8 mouse cellular contexts compared by ENCODE assay signal in the genomic region with DNA sequence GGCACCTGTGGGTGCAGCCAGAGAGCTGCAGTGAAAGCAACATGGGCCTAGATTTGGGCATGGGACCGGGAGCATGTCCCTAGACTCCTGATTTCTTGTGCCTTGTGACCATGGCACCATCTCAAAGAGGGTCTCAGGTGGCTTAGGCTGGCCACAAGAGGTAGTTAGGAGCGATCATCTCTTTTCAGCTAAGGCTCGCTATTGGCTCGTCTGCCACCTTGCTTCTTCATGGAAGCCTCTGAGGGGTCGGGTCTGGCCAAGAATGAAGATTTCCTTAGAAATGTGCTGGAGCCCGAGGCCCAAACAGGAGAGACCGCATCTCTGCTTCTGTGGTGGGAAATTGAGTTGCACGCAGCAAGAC. TPM values are rescaled to one million over a fixed set of nuclear protein-coding genes. Genes with fewer than 3 reads are reported as not detected.
DNase-seq lines count a peak whose midpoint lies in the region; ATAC-seq and TF ChIP-seq lines count a peak whose summit lies in the region.

No protein-coding gene starts in this region.

- peaks cover 6% of the 10 kb centered on the region; the same call in 1 of the 2 replicates for H3K4me1 ChIP-seq in cerebellum, adult 2 months (ENCODE audit: control insufficient read depth, insufficient read depth, low read length)
- peaks cover 16% of the 10 kb centered on the region for H3K4me1 ChIP-seq in spleen, adult 2 months (ENCODE audit: control insufficient read depth, insufficient read depth, insufficient read length)
- 0 out of 2 replicates have a peak, but pooled peaks cover 5% of the 10 kb centered on the region for H3K4me1 ChIP-seq in liver, embryonic 15.5 days (replicated peaks)

- DNase-seq in cerebellum, adult 2 months: no peak
- no peak for DNase-seq in spleen, adult 2 months (ENCODE audit: low read depth in 1 of 2, low spot score in 2 of 2)
- no peak for DNase-seq in spleen, postnatal 4 days (ENCODE audit: low spot score in 2 of 2)
- DNase-seq in thymus, postnatal 14 days: no peak
- no peak for DNase-seq in cerebellum, postnatal 14 days
- DNase-seq in left cerebral cortex, postnatal 25 days (ENCODE audit: low spot score in 2 of 2): no peak

- no peaks in the 10 kb centered on the region for H3K9me3 ChIP-seq in liver, embryonic 15.5 days (replicated peaks)

- ATAC-seq in cerebellum, adult (ENCODE audit: insufficient number of reproducible peaks, low FRiP score, low TSS enrichment): no peak
- no peak for ATAC-seq in liver, embryonic 15.5 days (ENCODE audit: insufficient read depth)

- peak overlapping the region; percentile 75 for H3K4me3 ChIP-seq in cerebellum, adult 2 months (replicated peaks; ENCODE audit: insufficient read depth, low read depth, low read length)
- peak overlapping the region; percentile 79 for H3K4me3 ChIP-seq in spleen, adult 2 months (ENCODE audit: extremely low read depth, insufficient read depth, insufficient read length)
- peak overlapping the region; percentile 47; the same call in 1 of the 2 replicates for H3K4me3 ChIP-seq in liver, embryonic 15.5 days (replicated peaks)

- no peaks in the 10 kb centered on the region; the same call in 1 of the 2 replicates for H3K36me3 ChIP-seq in spleen, adult 2 months (ENCODE audit: control insufficient read depth, insufficient read depth, low read length)
- H3K36me3 ChIP-seq in liver, embryonic 15.5 days (replicated peaks): no peaks in the 10 kb centered on the region

- H3K27me3 ChIP-seq in cerebellum, adult 2 months (ENCODE audit: control insufficient read depth, insufficient read depth, low read length): no peaks in the 10 kb centered on the region
- no peaks in the 10 kb centered on the region for H3K27me3 ChIP-seq in spleen, adult 2 months (ENCODE audit: control insufficient read depth, insufficient read depth, low read length)
- H3K27me3 ChIP-seq in liver, embryonic 15.5 days: peaks cover 46% of the 10 kb centered on the region

- intact Hi-C loops in left cerebral cortex, postnatal 25 days (cut with DNase I): no loop called here

- TF ChIP-seq CTCF in cerebellum, adult 2 months (IDR thresholded peaks at IDR 0.05; ENCODE audit: borderline replicate concordance, insufficient read depth, low read depth, low read length): no peak
- TF ChIP-seq CTCF in spleen, adult 2 months (IDR thresholded peaks at IDR 0.05; ENCODE audit: extremely low read depth, insufficient read depth, insufficient read length, insufficient replicate concordance): no peak

- no peak for TF ChIP-seq POLR2A in cerebellum, adult 2 months (IDR thresholded peaks at IDR 0.05; ENCODE audit: borderline replicate concordance, insufficient read depth, low read length)
- TF ChIP-seq POLR2A in spleen, adult 2 months (IDR thresholded peaks at IDR 0.05; ENCODE audit: low read depth, low read length): no peak

- peak overlapping the region; percentile 31; the same call in 1 of the 2 replicates for H3K27ac ChIP-seq in cerebellum, adult 2 months (ENCODE audit: insufficient read depth, low read length)
- peak overlapping the region; percentile 94 for H3K27ac ChIP-seq in spleen, adult 2 months (ENCODE audit: insufficient read depth, low read length)
- no peak overlapping the region for H3K27ac ChIP-seq in liver, embryonic 15.5 days (replicated peaks)

- no peak overlapping the region for H3K9ac ChIP-seq in liver, embryonic 15.5 days

- WGBS in cerebellum, adult 2 months: 39% methylated on average over 8 of the region's 8 CpGs
- 48% methylated on average over 8 of the region's 8 CpGs for WGBS in spleen, adult 2 months
- WGBS in liver, embryonic 15.5 days (ENCODE audit: insufficient replicate concordance): 41% methylated on average over 8 of the region's 8 CpGs

- H3K4me2 ChIP-seq in liver, embryonic 15.5 days: peak overlapping the region; percentile 65

RNA-seq across cellular contexts. Expression of a gene that starts 1.1 kb away (rescaled TPM):
- 33.3 and 35.7 TPM in 2 replicates for polyA plus RNA-seq in cerebellum, adult 2 months (2012; rRNA removed)
- polyA plus RNA-seq in spleen, adult 2 months (2012; rRNA removed): 38.3 and 58.4 TPM in 2 replicates
- polyA plus RNA-seq in liver, embryonic 15.5 days (2015; fragmentation: Nextera tagmentation; extraction: Ambion mirVana): 1.0 and 1.7 TPM in 2 replicates
- 1 to 10 TPM; 8.2 to 8.7 TPM for total RNA-seq in left cerebral cortex, postnatal 25 days (2021)

Comparison
In these comparisons a context has a peak if more than half of its experiments do, and no peak if none do; other contexts are left out.
1. RNA of a gene that starts 1.1 kb away (polyA plus RNA-seq): 38.3 to 58.4 TPM in spleen, adult 2 months and 33.3 to 35.7 TPM in cerebellum, adult 2 months; 1.0 to 1.7 TPM in liver, embryonic 15.5 days; every median in the first group is over 10 times any median in the second.
2. Peak in every context shown above with its lines, with median percentiles within 50 percentile points of each other: H3K4me3 ChIP-seq.